Mouse (Mus musculus) retina, postnatal 7 days (tissue): ENCODE measurements around the gene Arid3a.

ENCODE experiments used
- DNase-seq: peaks from one replicate; pipeline ENCODE4 v3.0.0-alpha.2; 2012; ENCODE audit warnings: low read depth, low spot score

Arid3a gene

GRCm38 (mm10) chr10:79995636-79996035 lies 68.8 kb downstream of the Arid3a start:
- DNase-seq, result no peak

GRCm38 (mm10) chr10:79996272-79997033 lies 69.6 kb downstream of the Arid3a start, which contains the start of gene Abca7:
TSS of gene Abca7 (plus strand) at chr10:79996494.
- peak; percentile 94 for DNase-seq

- DNase-seq, result peak; percentile 43
Measured at GRCm38 (mm10) chr10:79997034-79997760, 70.4 kb downstream of the Arid3a start.

GRCm38 (mm10) chr10:79997819-79998218 lies 71.0 kb downstream of the Arid3a start:
- no peak for DNase-seq

- DNase-seq, result no peak
Measured at GRCm38 (mm10) chr10:80001945-80002344, 75.1 kb downstream of the Arid3a start.

- DNase-seq, result no peak
Measured at GRCm38 (mm10) chr10:80002829-80003228, 76.0 kb downstream of the Arid3a start.

GRCm38 (mm10) chr10:80003374-80004232 lies 76.8 kb downstream of the Arid3a start:
- DNase-seq, result no peak

- DNase-seq, result no peak
Measured at GRCm38 (mm10) chr10:80004233-80004705, 77.4 kb downstream of the Arid3a start.
